Mouse (Mus musculus) lung, embryonic 14.5 days (tissue): ENCODE measurements around the gene Serpina9. TPM values are rescaled to one million over a fixed set of nuclear protein-coding genes. Genes with fewer than 3 reads are reported as not detected.

ENCODE experiments used
- ATAC-seq: fragments of 200-750 bp; cut with Nextera tagmentation; 2 replicates; pipeline ENCODE4 v1.8.0; 2017; ENCODE audit warnings: mild to moderate bottlenecking, moderate TSS enrichment, moderate library complexity; ENCODE audit not compliant: insufficient read depth
- DNase-seq: peaks from one replicate; pipeline ENCODE4 v3.0.0-alpha.2; 2015
- H3K27ac ChIP-seq: fragments of 300-500 bp; sonication (generic); 2 replicates; pipeline ENCODE4 v1.5.1; 2014; ENCODE audit warnings: low read depth, mild to moderate bottlenecking, moderate library complexity
- H3K27me3 ChIP-seq: fragments of 300-500 bp; sonication (generic); 2 replicates; pipeline ENCODE4 v1.6.1; 2014; ENCODE audit warnings: low read length, control low read depth; ENCODE audit not compliant: insufficient read depth
- H3K36me3 ChIP-seq: fragments of 300-500 bp; sonication (generic); 2 replicates; pipeline ENCODE4 v1.6.1; 2014; ENCODE audit warnings: control low read depth; ENCODE audit not compliant: insufficient read depth
- H3K4me1 ChIP-seq: fragments of 300-500 bp; sonication (generic); 2 replicates; pipeline ENCODE4 v1.6.1; 2014; ENCODE audit warnings: antibody characterized with exemption, control low read depth; ENCODE audit not compliant: insufficient read depth
- H3K4me2 ChIP-seq: fragments of 300-500 bp; sonication (generic); 2 replicates; pipeline ENCODE4 v1.6.1; 2014; ENCODE audit warnings: mild to moderate bottlenecking
- H3K4me3 ChIP-seq: fragments of 300-500 bp; sonication (generic); 2 replicates; pipeline ENCODE4 v1.5.1; 2014; ENCODE audit warnings: low read depth, low read length
- H3K9ac ChIP-seq: fragments of 300-500 bp; sonication (generic); 2 replicates; pipeline ENCODE4 v1.6.1; 2014
- H3K9me3 ChIP-seq: fragments of 300-500 bp; sonication (generic); 2 replicates; pipeline ENCODE4 v1.6.1; 2016; ENCODE audit warnings: low read depth, low read length, control low read depth
- CTCF ChIP-seq: IDR thresholded peaks from 2 replicates; pipeline ENCODE4 v1.5.1; 2016; ENCODE audit warnings: antibody characterized with exemption, low read depth
- WGBS: fragments of 180-500 bp; shearing (Covaris S2); extraction: QIAGEN DNeasy Blood & Tissue Kit; methylation state at CpG from one replicate; pipeline ENCODE4 v1.1.7; 2014; 5-methylcytosine and 5-hydroxymethylcytosine counted together
- polyA plus RNA-seq: library from polyadenylated mRNA; unstranded; fragments of >200 nt; fragmentation: Nextera tagmentation; extraction: Ambion mirVana; gene quantifications from 2 replicates; pipeline ENCODE4 v1.2.1, GENCODE M21; 2014

Serpina9 gene
- not detected in 2 replicates for polyA plus RNA-seq

GRCm38 (mm10) chr12:104013620-104014019 lies at the start of gene Serpina9:
Gene Serpina9, minus strand, starts transcription at chr12:104013755.
- WGBS: 69% methylated on average over 6 of the region's 6 CpGs
- DNase-seq (no peak), ATAC-seq (no peak)
- no peaks in the 10 kb centered on the region for H3K4me1 ChIP-seq
- H3K4me2 ChIP-seq: no peak within 1 kb of the TSS
- no peak within 1 kb of the TSS for H3K27ac ChIP-seq
- TF ChIP-seq CTCF: no peak
- 0 out of 2 replicates have a peak, but pooled peaks cover 4% of the 10 kb centered on the region for H3K9me3 ChIP-seq
- no peaks in the 10 kb centered on the region for H3K27me3 ChIP-seq
- H3K9ac ChIP-seq: no peak within 1 kb of the TSS
- H3K4me3 ChIP-seq: no peak within 1 kb of the TSS
- no peaks in the 10 kb centered on the region for H3K36me3 ChIP-seq

- WGBS: 43% methylated on average over 2 of the region's 2 CpGs
- Histone ChIP-seq H3K36me3 (no peaks in the 10 kb centered on the region), H3K27ac (no peak overlapping the region), H3K9ac (no peak overlapping the region), H3K9me3 (no peaks in the 10 kb centered on the region), H3K4me2 (no peak overlapping the region), H3K4me3 (no peak overlapping the region), H3K4me1 (no peaks in the 10 kb centered on the region), H3K27me3 (no peaks in the 10 kb centered on the region)
- no peak for TF ChIP-seq CTCF
- DNase-seq (no peak), ATAC-seq (no peak)
Observed at GRCm38 (mm10) chr12:104061862-104062261, 48.3 kb upstream of the Serpina9 start.

- no peak for DNase-seq
- H3K36me3 ChIP-seq: no peaks in the 10 kb centered on the region
- no peak overlapping the region for H3K27ac ChIP-seq
- no peak for TF ChIP-seq CTCF
- no peaks in the 10 kb centered on the region for H3K9me3 ChIP-seq
- H3K27me3 ChIP-seq: no peaks in the 10 kb centered on the region
- no peak overlapping the region for H3K4me2 ChIP-seq
- H3K4me3 ChIP-seq: no peak overlapping the region
- ATAC-seq: no peak
- H3K4me1 ChIP-seq: no peaks in the 10 kb centered on the region
- no peak overlapping the region for H3K9ac ChIP-seq
- 67% methylated on average over 6 of the region's 6 CpGs for WGBS
Observed at GRCm38 (mm10) chr12:104060126-104060525, 46.6 kb upstream of the Serpina9 start.

GRCm38 (mm10) chr12:104057531-104057930 lies 44.0 kb upstream of the Serpina9 start:
- WGBS: 78% methylated on average over 7 of the region's 7 CpGs
- no peaks in the 10 kb centered on the region for H3K27me3 ChIP-seq

GRCm38 (mm10) chr12:104057050-104057449 lies 43.5 kb upstream of the Serpina9 start:
- Histone ChIP-seq H3K4me2 (no peak overlapping the region), H3K27me3 (no peaks in the 10 kb centered on the region), H3K4me1 (no peaks in the 10 kb centered on the region), H3K27ac (no peak overlapping the region), H3K9me3 (no peaks in the 10 kb centered on the region), H3K36me3 (no peaks in the 10 kb centered on the region), H3K9ac (no peak overlapping the region), H3K4me3 (no peak overlapping the region)
- no peak for TF ChIP-seq CTCF
- 19% methylated on average over 4 of the region's 4 CpGs for WGBS
- no peak for ATAC-seq
- peak; percentile 43 for DNase-seq

More at GRCm38 (mm10) chr12:104057531-104057930, 44.0 kb upstream of the Serpina9 start:
- no peak overlapping the region for H3K9ac ChIP-seq
- H3K9me3 ChIP-seq: no peaks in the 10 kb centered on the region
- no peak; the same call in 1 of the 2 replicates for ATAC-seq
- H3K27ac ChIP-seq: no peak overlapping the region
- no peaks in the 10 kb centered on the region for H3K4me1 ChIP-seq
- H3K4me2 ChIP-seq: no peak overlapping the region
- no peak for TF ChIP-seq CTCF
- no peak for DNase-seq
- H3K36me3 ChIP-seq: no peaks in the 10 kb centered on the region
- H3K4me3 ChIP-seq: no peak overlapping the region

- Histone ChIP-seq H3K4me1 (no peaks in the 10 kb centered on the region), H3K27ac (no peak overlapping the region), H3K4me3 (no peak overlapping the region), H3K4me2 (no peak overlapping the region), H3K9me3 (no peaks in the 10 kb centered on the region), H3K27me3 (no peaks in the 10 kb centered on the region), H3K36me3 (no peaks in the 10 kb centered on the region), H3K9ac (no peak overlapping the region)
- no peak for DNase-seq
- TF ChIP-seq CTCF: no peak
- WGBS: 74% methylated on average over 8 of the region's 8 CpGs
- no peak for ATAC-seq
Observed at GRCm38 (mm10) chr12:104055755-104056154, 42.2 kb upstream of the Serpina9 start.

- Histone ChIP-seq H3K9ac (no peak overlapping the region), H3K4me3 (no peak overlapping the region), H3K27ac (no peak overlapping the region), H3K27me3 (no peaks in the 10 kb centered on the region), H3K36me3 (no peaks in the 10 kb centered on the region), H3K4me1 (no peaks in the 10 kb centered on the region), H3K9me3 (no peaks in the 10 kb centered on the region), H3K4me2 (no peak overlapping the region)
- 33% methylated on average over 1 of the region's 1 CpGs for WGBS
- no peak for TF ChIP-seq CTCF
- ATAC-seq (peak; percentile 66), DNase-seq (peak; percentile 47)
Observed at GRCm38 (mm10) chr12:104053995-104054394, 40.4 kb upstream of the Serpina9 start.

- no peak overlapping the region for H3K4me3 ChIP-seq
- peak; percentile 48 for DNase-seq
- H3K4me1 ChIP-seq: no peaks in the 10 kb centered on the region
- WGBS: 56% methylated on average over 8 of the region's 8 CpGs
- no peak for TF ChIP-seq CTCF
- no peak overlapping the region for H3K9ac ChIP-seq
- H3K36me3 ChIP-seq: no peaks in the 10 kb centered on the region
- no peaks in the 10 kb centered on the region for H3K27me3 ChIP-seq
- H3K27ac ChIP-seq: no peak overlapping the region
- H3K9me3 ChIP-seq: no peaks in the 10 kb centered on the region
- H3K4me2 ChIP-seq: no peak overlapping the region
- peak; percentile 31; the same call in 1 of the 2 replicates for ATAC-seq
Observed at GRCm38 (mm10) chr12:104045713-104046112, 32.2 kb upstream of the Serpina9 start.
